Mouse (Mus musculus): Measurements from ENCODE around the gene Jmy.

GRCm38 (mm10) chr13:93401947-93402346 is 97.7 kb downstream of the Jmy start:
- TF ChIP-seq CTCF (IDR thresholded peaks at IDR 0.05; ENCODE audit: low read depth, low read length) = no peak
- no peak for TF ChIP-seq POLR2A (IDR thresholded peaks at IDR 0.05; ENCODE audit: extremely low read depth, insufficient read depth, low read length)
